Mouse (Mus musculus): Measurements from ENCODE around the gene Lsm6.
"Not testable (repeated sequence)": the region's sequence is repeated elsewhere in the genome, so short reads cannot be mapped to it uniquely, and the experiment has no call there.

The Lsm6 gene

DNA sequence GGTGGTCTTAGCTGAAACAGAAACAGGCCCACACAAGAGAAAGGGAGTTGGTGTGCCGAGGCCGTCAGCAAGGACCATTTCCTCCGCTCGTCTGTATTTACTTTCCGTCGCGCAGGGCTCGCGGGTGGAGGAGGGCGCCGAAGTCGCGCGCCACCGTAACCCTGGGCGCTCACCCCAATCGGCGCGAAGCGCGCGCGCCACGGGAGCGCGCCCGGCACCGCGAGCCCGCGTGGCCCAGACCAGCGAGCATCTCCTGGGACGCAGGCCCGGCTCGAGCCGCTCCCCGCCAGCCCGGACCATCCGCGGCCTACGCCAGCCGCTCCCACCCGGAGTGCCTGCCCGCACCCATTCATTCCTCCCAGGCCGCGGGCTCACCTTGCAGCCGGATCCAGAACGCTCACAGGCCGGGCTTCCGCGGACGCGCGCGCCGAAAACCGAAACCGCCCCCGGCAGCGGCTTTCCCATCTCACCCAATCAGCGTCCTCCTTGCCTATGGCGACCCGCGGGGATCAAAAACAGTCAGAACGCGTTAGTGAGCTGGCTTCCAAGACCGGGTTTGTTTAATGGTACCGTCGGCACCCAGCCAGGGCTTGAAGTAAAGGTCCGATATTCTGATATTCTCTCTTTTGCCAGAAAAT lies at the start of gene Lsm6:
Lsm6 (minus strand) TSS at position 468 of the 638 bp plus-strand sequence.
- peak; percentile 98 for DNase-seq (ENCODE audit: extremely low spot score)

DNA sequence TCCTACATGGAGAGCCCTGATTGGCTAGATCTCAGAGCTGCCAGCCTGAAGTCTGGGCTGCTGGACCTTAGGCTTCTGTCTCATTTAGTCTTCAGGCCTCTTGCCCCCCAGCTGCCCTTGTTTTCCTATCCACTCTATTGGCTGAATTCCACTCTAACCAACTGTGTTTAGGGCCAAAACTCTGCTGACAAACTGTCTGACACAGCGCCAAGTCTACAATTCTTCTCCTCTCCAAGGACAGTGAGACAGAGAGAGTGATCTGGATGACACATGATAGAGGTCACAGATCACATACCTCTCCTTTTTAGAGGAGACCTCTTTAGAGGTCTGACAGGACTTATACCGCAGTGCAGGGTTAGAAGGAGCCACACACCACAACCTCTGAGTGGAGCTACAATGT lies 46.1 kb upstream of the Lsm6 start:
- no peak for DNase-seq (ENCODE audit: extremely low spot score)

DNA sequence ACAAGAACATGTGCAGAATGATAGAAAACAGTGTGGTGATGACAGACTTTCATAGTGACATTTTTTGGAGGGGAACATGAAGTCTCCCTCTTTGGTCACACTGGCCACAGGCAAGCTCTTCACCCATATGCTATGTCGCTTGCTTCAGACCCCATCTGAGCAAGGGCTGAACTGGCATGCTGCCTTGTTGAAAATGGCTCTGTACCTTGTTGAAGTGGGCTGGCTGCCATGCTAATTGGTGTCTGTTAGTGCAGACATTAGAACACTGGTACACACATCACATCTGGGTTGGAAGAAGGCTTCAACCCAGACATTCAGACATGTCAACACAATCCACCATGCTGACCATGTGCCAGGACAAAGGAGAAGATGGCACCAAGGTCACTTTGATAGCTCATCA lies 42.1 kb upstream of the Lsm6 start:
- no peak for DNase-seq (ENCODE audit: extremely low spot score)

DNA sequence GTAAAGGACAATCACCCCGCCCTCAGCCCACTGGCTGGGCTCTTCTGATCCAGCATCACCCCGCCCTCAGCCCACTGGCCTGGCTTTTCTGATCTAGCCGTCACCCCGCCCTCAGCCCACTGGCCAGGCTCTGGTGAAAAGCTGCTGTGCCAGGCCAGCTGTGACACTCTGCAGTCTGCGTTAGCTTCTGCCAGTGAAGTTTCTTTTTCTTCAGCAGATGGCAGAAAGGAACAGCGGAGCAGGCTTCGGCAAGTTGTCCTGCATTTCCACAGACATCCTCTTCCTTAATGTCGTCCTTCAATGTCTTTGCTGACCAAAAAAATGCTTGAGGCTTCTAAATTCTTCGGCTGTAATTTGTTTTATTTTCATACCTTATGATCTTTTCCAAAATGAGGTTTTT lies 41.1 kb upstream of the Lsm6 start:
- DNase-seq (ENCODE audit: extremely low spot score): no peak

DNA sequence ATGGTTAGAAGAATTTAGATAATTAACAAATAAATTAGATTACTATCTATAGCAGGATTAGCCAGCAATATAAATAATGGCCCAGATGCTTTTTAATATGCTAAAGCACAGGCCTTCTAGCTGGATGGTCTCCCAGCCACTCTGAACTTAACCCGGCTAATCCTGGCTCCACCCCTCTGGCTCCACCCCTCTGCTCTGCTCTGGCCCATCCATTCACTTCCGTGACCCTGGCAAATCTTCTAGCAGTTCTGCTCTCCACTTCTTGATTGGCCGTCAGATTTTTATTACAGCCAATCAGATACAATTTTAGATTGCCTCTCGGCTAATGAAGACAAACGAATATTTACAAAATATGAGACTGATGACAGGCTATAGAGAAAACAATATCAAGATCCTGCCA lies 39.8 kb upstream of the Lsm6 start:
- no peak for DNase-seq (ENCODE audit: extremely low spot score)

DNA sequence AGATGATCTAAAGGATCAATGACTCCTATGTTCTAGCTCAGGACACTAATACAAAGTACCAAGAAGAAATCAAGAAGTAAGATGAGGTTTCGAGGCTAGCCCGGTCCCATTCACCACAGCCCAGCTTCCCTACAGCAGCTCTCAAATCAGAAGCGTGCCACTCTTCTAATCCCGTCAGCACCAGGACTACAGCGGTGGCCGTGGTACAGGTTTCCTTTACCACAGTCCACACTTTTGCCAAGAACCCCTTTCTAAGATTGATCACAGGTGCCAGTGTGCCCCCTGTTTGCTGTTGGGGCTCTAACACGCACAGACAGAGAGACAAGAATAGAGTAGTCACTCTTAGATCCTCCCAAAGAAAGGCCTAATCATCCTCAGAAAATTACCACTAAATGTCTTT lies 36.5 kb upstream of the Lsm6 start:
- DNase-seq (ENCODE audit: extremely low spot score): no peak

DNA sequence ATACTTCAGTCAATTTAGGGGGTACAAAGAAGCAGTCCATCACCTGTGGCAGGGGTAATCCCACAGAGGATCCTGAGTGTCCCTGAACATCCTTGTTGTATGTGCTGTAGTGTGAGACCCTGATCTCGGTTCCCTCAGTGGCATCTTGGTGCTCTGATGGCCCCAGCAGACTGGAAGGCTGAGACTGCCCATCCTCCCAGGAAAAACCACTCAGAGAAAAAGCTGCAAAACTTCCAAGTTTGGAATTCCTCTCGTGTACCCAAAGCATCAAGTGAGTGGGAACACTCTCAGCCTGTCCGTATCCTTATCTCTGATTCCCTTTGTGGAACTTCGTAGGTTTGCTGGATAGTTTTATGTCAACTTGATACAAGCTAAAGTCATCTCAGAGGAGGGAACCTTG lies 31.3 kb upstream of the Lsm6 start:
- DNase-seq (ENCODE audit: extremely low spot score): no peak

DNA sequence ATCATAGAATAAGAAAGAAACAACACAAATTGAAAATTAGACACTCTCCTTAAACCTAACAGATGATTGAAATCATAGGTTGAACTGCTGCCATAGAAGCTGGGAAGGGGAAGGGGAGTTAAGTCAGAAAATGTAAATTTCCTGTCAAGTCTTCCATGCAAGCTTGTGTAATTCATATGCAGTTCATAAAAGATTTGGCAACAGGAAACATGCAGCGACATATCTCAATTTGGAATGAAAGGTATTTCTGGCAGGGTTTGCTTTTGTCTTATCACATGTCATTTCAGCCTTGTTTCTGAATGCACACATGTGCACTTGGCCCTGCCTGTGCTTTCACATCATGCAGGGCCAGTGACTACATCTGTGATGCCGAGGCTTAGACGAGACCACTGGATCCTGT lies 26.3 kb upstream of the Lsm6 start:
- DNase-seq (ENCODE audit: extremely low spot score): no peak

DNA sequence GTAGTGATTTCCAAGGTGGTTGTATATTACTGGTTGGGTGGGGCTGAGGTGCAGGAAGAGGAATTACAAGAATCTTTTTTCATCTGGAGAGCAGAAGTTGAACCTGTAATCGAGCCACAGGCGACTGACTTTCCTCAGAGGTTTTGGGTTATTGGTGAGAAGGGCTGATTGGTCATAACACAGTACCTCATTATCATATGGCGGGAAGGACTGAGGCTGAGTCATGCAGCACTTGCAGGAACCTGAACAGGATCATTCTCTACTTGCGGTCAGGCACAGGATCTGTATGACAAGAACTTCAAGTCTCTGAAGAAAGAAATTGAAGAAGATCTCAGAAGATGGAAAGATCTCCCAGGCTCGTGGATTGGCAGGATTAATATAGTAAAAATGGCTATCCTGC lies 23.6 kb upstream of the Lsm6 start:
- DNase-seq (ENCODE audit: extremely low spot score): no peak

DNA sequence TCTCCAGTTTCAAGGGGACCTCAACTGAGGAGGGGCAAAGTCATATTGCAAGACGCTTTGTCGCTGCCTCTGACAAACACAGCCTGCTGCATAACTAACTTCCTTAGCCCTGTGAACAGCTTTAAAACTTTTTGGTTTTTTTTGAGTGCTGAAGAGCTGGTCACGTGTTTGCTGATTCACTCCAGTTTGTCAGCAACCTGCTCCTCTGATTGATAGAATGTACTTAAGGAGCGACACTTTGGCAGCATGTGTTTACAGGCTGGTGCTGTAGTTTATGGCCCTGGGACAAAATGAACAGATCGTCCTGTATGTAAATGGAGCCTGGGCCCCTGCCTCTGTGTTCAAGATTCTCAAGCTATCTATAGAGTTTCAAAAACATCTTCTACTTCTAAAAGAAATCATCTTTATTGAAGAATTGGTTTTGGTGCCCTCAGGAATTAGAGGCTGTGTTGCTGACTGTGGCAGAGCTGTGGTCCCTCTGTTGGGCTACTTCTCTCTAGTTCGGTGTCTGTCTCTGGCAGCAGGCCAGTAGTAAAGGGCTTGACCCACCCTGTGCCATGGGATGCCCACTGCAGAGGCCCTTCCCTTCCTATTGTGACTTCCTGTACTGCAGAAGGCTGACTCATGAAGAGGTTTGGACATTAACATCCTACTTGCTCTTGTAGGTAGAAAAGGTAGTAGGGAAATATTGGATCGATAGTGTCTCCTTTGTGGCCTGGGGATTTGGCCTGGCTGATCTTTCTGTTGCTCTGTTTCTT lies 17.9 kb upstream of the Lsm6 start:
- no peak for DNase-seq (ENCODE audit: extremely low spot score)

DNA sequence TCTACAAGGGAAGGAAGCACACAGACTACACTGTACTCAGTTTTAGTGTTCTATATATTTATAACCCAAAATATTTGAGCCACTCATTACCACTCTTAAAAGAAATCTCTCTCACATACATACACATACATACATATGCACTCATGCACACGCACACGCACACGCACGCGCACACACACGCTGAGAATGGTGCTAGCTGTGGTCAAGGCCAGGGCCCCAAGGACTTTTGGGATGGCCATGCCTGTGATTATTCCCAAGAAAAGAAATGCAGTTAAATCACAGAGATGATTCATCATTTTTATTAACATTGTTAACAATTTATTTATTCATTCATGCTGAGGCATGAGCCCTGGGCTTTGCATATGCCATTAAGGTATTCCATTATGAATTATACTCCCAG lies 15.2 kb upstream of the Lsm6 start:
- no peak for DNase-seq (ENCODE audit: extremely low spot score)

DNA sequence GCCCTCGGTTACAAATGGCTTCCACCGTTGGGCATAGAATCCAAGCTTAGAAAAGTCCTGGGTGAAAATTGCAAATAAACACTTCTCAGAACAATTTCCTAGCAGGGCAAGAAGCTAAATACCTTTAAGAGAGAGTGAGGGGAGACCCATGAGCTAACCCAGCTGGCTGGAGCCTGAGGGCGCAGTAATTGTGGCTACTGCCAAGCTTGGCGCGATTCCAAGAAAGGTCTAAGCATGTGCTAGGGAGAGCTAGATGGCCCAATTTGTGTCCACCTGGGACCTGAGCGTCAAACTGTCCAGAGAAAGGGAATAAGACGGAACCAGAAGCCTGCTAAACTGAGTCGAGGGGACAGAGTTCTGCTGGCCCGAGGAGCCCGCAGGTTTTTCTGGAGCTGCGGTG lies 7.5 kb upstream of the Lsm6 start:
- DNase-seq (ENCODE audit: extremely low spot score): no peak

DNA sequence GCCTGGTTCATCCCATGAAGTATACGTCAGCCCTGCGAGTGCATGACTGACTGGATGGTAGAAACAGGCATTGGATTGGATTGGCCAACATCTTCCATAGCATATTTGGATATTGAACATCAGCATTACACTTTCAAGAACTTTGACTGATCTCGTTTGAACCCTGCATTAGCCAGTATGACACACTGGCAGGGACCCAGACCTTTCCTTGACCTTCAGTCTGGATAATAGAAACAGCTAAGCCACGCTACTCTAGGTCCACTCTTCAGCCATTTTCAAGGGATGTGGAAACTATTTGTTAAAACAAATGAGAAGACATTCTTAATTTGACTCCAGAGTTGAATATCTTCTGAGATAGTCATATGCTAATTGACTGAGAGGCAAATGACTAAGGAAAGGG lies 3.6 kb upstream of the Lsm6 start:
- DNase-seq (ENCODE audit: extremely low spot score): no peak

DNA sequence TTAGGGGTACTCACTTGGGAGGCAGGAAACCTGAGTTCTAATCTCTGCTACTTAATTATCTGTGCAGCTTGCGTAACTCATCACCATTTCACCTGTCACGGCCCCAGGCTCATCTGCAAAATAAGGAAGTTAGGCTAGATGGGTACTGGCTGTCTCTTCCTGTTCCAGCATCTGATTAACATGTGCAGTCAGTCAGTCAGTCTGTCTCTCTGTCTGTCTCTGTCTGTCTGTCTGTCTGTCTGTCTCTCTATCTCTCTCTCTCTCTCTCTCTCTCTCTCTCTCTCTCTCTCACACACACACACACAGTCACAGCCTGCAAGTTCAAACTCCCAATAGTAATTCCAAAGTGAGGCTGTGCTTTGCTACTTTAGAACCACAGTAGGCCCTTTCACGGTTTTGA lies 967 bp downstream of the Lsm6 start:
- DNase-seq (ENCODE audit: extremely low spot score): not testable (repeated sequence)

DNA sequence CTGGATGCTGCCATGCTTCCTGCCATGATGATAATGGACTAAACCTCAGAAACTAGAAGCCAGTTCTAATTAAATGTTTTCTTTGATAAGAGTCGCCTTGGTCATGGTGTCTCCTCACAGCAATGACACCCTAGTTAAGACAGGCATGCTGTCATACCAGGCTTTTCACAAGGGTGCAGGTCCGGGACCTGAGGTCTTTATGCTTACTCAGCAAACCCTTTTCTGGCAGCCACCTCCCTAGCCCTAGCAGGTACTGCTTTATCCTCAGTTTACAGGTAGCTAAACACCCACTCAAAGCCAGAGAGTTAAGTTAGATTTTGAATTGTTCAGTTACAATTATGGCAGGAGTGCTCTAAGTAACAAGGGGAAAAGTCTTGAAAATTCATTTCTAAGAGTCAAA lies 6.2 kb downstream of the Lsm6 start:
- DNase-seq (ENCODE audit: extremely low spot score): no peak

DNA sequence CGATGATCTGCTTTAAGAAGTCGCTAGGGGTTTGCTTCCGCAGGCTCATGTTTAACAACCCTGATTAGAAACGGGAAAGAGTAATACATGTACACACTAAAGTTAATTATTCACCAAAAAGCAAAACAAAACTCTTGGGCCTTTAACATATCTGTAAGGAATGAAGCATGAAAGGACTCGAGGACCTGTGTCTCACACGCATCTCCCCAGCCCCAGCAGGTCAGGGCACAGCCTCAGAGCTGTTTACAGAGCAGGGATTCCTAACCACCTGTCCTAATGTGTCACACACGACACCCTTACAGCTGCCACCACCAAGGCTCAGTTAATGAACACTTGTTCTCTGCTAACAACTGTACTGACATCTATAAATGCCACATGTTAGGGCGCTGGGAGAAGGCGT lies 7.9 kb downstream of the Lsm6 start:
- DNase-seq (ENCODE audit: extremely low spot score): no peak

DNA sequence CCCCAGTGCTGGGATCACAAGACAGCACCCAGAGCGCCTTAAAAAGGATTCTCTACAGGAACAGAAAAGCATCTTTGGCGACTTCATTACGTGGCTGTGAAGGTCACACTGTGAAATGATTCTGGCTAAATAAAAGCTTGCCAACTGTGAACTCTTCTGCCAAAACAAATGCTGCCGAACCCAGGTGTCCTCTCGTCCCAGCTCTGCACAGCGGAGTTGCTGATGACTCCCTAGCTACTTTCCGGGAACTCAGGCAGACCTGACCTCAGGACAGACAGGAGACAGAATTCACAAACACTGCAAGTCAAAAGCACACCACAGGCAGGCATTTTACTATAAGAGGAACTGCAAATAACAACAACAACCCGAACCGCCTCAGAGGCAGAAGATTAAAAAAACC lies 8.5 kb downstream of the Lsm6 start:
- DNase-seq (ENCODE audit: extremely low spot score): no peak

DNA sequence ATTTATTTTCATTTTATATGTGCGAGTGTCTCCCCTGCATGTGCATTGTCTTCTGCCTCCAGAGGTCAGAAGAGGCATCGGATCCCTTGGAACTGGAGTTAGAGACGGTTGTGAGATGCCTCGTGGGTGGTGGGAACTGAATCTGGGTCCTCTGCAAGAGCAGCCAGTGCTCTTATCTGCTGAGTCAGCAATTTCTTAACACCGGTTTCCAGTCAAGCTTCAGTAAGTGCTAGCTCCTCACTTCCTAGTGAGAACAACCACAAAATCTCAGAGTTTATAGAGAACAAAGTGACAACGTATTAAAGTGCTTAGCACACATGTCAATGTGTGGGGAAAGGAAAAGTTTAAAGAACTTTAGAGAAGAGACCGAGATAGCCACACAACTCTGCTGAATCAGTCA lies 9.2 kb downstream of the Lsm6 start:
- no peak for DNase-seq (ENCODE audit: extremely low spot score)

DNA sequence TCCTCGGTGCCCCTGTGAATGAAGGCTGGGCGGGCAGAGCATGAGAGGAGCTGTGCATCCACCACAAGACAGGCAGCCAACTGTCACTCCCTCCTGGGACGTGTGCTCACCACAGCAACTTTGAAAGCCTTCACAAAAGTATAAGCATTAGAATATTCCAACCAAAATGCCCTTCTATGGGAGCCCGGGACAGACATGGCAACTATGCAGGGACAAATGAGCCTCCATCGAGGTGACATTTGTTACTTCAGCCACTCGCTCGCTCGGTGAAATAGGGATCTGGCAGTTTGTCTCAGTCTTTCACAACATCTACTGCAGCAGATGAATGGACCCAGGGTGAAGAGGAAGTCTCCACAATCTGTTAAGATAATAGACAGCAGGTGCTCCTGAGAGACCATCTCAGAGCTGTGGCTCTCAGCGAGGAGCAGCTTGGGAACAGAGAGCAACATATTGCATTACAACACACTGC lies 10.7 kb downstream of the Lsm6 start:
- DNase-seq (ENCODE audit: extremely low spot score): no peak

DNA sequence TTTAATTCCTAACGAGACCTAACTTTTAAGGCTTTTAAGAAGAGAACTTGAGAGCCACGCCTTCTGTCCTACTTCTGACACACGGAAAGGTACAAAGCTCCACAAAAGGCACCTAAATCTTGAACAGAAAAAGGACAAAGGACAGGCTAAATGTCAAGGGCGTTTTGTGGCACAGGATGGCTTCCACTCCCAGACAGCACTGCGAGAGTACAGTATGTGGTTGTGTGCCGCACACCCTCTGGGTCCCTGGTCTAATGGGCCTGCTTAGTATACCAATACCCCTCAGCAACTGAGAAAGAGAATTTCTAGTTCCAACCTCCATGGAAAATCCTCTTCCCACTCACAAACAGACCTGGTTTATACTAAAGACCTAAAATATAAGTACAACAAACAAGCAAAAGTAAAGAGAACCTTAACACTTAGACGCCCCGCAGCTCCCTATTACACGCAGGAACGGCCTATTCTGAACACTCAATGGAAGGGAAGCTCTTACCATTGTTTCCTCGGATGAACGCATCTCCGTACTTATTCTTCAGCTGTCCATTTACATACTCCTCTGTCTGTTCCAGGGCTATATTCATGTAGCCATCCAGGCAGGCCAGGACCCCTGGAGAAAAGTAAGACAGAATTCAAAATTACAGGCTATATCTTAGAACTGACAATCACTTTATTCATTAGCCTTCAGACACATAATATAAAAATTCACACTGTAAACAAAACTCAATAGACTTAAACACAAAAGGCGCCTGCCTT lies 11.3 kb downstream of the Lsm6 start:
- no peak for DNase-seq (ENCODE audit: extremely low spot score)

DNA sequence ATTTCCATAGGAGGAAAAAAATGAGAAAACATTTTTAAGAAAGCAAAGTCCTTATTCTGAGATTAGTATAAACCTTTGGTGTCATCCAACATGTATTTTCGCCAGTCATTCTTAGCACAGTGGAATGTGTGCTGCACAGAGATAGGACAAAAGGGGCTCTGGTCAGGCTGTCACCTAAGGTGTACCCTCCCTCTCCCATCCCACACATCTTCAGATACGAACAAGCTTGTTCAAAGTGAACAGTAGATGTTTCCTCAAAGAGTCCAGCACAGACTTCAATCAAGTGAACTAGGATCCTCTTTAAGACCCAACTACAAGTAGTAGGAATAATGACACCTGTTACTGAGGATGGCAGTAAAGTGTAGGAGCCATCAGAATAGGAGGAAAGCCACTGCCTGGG lies 12.1 kb downstream of the Lsm6 start:
- no peak for DNase-seq (ENCODE audit: extremely low spot score)

DNA sequence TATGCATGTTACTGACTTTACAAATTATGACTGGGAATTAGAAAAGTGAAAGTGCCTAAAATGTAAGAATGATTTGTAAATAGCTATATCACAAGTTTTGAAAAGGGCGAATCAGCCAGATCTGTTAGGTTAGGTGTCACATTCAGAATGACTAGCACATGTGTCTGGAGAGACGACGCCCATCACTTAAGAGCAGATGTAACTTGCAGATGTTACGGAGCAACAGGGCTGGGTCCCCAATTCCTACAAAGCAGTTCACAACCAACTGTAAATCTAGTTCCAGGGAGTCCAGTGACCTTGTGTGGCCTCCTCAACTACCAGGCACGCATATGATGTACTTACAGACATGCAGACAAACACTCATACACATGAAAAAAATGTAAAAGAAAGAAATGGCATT lies 12.5 kb downstream of the Lsm6 start:
- no peak for DNase-seq (ENCODE audit: extremely low spot score)

DNA sequence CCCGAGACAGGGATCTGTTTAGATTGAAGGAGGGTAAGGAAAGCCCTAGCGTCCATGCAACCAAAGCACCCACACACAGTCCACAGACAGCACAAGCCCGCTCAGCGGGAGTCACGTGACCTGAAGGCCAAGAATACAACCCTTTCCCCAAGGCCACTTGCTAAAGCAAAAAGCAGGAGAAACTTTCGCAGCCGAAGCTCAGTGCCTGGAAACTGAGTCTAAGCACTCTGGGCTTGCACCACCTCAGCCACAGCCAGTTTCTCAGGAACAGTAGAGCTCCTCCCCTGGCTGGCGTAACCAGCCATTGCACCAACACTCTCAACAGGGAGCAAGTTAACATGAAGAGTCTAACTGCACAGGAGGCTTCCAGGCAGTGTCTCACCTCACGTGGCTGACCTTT lies 13.7 kb downstream of the Lsm6 start:
- no peak for DNase-seq (ENCODE audit: extremely low spot score)
